Mouse (Mus musculus) limb, embryonic 15.5 days (tissue): ENCODE measurements around the gene Aqr. TPM values are rescaled to one million over a fixed set of nuclear protein-coding genes. Genes with fewer than 3 reads are reported as not detected.
"Not testable (repeated sequence)": the region's sequence is repeated elsewhere in the genome, so short reads cannot be mapped to it uniquely, and the experiment has no call there.

Experiments used
- ATAC-seq: fragments of 200-750 bp; cut with Nextera tagmentation; 2 replicates; pipeline ENCODE4 v1.8.0; 2017; ENCODE audit warnings: low read depth, moderate TSS enrichment; ENCODE audit not compliant: insufficient number of reproducible peaks, low FRiP score, low TSS enrichment
- H3K27ac ChIP-seq: fragments of 300-500 bp; sonication (generic); 2 replicates; pipeline ENCODE4 v1.5.1; 2015; ENCODE audit warnings: moderate library complexity, mild to moderate bottlenecking, inconsistent platforms
- H3K27me3 ChIP-seq: fragments of 300-500 bp; sonication (generic); 2 replicates; pipeline ENCODE4 v1.6.1; 2015; ENCODE audit warnings: inconsistent platforms
- H3K36me3 ChIP-seq: fragments of 300-500 bp; sonication (generic); 2 replicates; pipeline ENCODE4 v1.6.1; 2015; ENCODE audit warnings: inconsistent platforms
- H3K4me1 ChIP-seq: fragments of 300-500 bp; sonication (generic); 2 replicates; pipeline ENCODE4 v1.6.1; 2015; ENCODE audit warnings: inconsistent platforms
- H3K4me2 ChIP-seq: fragments of 300-500 bp; sonication (generic); 2 replicates; pipeline ENCODE4 v1.6.1; 2015; ENCODE audit warnings: mild to moderate bottlenecking, inconsistent platforms
- H3K4me3 ChIP-seq: fragments of 300-500 bp; sonication (generic); 2 replicates; pipeline ENCODE4 v1.5.1; 2015; ENCODE audit warnings: mild to moderate bottlenecking, inconsistent platforms
- H3K9ac ChIP-seq: fragments of 300-500 bp; sonication (generic); 2 replicates; pipeline ENCODE4 v1.6.1; 2015; ENCODE audit warnings: inconsistent platforms
- H3K9me3 ChIP-seq: fragments of 300-500 bp; sonication (generic); 2 replicates; pipeline ENCODE4 v1.6.1; 2016; ENCODE audit warnings: inconsistent platforms
- whole genome bisulfite sequencing: fragments of 180-500 bp; shearing (Covaris S2); methylation state at CpG from one replicate; pipeline ENCODE4 v1.1.7; 2015; 5-methylcytosine and 5-hydroxymethylcytosine counted together
- polyA plus RNA-seq: library from polyadenylated mRNA; unstranded; fragments of >200 nt; fragmentation: Nextera tagmentation; extraction: Ambion mirVana; gene quantifications from 2 replicates; pipeline ENCODE4 v1.2.1, GENCODE M21; 2015

The Aqr gene
- 37.4 and 40.3 TPM in 2 replicates for polyA plus RNA-seq

DNA sequence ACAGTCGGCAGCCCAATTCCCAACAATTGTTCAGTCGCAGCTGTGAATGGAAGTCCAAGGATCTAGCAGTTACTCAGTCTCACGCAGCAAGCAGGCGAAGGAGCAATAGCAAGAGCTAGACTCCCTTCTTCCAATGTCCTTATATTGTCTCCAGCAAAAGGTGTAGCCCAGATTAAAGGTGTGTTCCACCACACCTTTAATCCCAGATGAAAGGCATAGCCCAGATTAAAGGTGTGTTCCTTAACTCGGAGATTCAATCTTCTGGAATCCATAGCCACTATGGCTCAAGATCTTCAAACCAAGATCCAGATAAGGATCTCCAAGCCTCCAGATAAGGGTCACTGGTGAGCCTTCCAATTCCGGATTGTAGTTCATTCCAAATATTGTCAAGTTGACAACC lies at the start of gene Aqr:
Gene Aqr (minus strand): TSS at position 101 of the 400 bp plus-strand sequence.
- not testable (repeated sequence) for H3K4me2 ChIP-seq, H3K27me3 ChIP-seq, H3K4me3 ChIP-seq, H3K9me3 ChIP-seq, H3K36me3 ChIP-seq, H3K4me1 ChIP-seq, H3K9ac ChIP-seq, H3K27ac ChIP-seq, ATAC-seq
- 75% methylated on average over 1 of the region's 6 CpGs for WGBS

GRCm38 (mm10) chr2:114236566-114236965 lies 49.7 kb upstream of the Aqr start:
- Histone ChIP-seq H3K9ac (no peak overlapping the region), H3K4me3 (no peak overlapping the region), H3K27me3 (no peaks in the 10 kb centered on the region), H3K4me2 (no peak overlapping the region), H3K9me3 (no peaks in the 10 kb centered on the region), H3K36me3 (no peaks in the 10 kb centered on the region), H3K4me1 (no peaks in the 10 kb centered on the region), H3K27ac (no peak overlapping the region)
- 84% methylated on average over 1 of the region's 1 CpGs for WGBS
- no peak for ATAC-seq

DNA sequence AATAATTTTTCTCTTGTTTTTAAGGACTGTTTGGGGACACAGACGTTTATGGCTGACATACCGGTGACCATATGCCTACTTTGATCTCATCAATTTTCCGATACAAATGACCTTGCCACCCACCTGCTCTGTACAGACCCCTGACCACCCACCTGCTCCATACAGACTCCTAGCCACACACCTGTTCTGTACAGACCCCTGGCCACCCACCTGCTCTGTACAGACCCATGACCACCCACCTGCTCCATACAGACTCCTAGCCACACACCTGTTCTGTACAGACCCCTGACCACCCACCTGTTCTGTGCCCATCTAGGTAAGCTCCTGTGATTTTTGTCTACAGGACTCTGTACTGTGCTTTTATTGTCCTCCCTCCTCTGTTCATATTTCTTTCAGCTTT lies 48.8 kb upstream of the Aqr start:
- 72% methylated on average over 3 of the region's 3 CpGs for WGBS
- Histone ChIP-seq H3K27ac (no peak overlapping the region), H3K4me2 (no peak overlapping the region), H3K36me3 (no peaks in the 10 kb centered on the region), H3K27me3 (no peaks in the 10 kb centered on the region), H3K4me3 (no peak overlapping the region), H3K9ac (no peak overlapping the region), H3K9me3 (no peaks in the 10 kb centered on the region), H3K4me1 (no peaks in the 10 kb centered on the region)
- ATAC-seq: no peak

DNA sequence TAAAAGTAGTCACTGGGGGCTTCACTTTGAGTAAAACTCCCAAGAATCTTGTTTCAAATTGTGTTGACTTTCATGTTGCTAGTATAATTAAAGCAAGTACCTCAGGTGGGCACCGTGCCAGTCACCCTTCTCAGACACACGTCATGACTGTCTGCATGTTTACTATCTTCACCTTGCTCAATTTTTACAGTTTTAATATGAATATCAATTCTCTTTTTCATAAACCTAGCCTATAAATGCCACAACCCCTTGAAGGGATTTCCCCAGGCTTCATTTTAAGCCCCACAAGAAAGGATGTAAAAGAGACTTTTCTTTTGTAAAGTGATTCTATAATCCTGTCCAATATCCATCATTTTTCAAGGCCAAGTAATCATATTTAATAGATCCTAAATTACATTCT lies 44.4 kb upstream of the Aqr start:
- H3K27me3 ChIP-seq: no peaks in the 10 kb centered on the region

GRCm38 (mm10) chr2:114228672-114229071 lies 41.8 kb upstream of the Aqr start:
- Histone ChIP-seq H3K36me3 (no peaks in the 10 kb centered on the region), H3K27me3 (no peaks in the 10 kb centered on the region)
- 84% methylated on average over 2 of the region's 2 CpGs for WGBS

More for the DNA sequence above, 44.4 kb upstream of the Aqr start:
- H3K9ac ChIP-seq: no peak overlapping the region
- no peaks in the 10 kb centered on the region for H3K36me3 ChIP-seq
- no peaks in the 10 kb centered on the region for H3K4me1 ChIP-seq
- no peak overlapping the region for H3K4me2 ChIP-seq
- ATAC-seq: no peak
- H3K27ac ChIP-seq: no peak overlapping the region
- no peaks in the 10 kb centered on the region for H3K9me3 ChIP-seq
- H3K4me3 ChIP-seq: no peak overlapping the region
- 17% methylated on average over 2 of the region's 2 CpGs for WGBS

DNA sequence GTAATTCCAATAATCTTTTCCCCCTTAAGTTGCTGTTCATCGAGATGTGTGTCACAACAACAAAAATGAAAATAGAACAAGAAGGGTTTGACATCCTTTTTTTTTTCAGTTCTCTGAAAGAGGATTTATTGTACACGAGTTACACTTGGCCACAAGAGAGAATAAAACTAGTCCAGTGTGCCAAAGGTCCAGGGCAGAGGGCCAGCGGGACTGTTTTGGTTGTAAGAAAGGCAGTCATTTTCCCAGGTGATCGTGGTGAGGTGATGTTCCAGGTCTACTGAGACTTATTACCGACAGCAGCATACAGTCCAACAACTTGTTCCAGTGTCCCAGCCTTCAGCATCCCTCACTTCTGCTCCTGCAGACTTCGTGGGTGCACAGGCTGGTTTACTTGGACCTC lies 18.2 kb upstream of the Aqr start:
- peaks cover 3% of the 10 kb centered on the region for H3K4me1 ChIP-seq
- ATAC-seq: no peak
- no peak overlapping the region for H3K4me2 ChIP-seq
- H3K9me3 ChIP-seq: no peaks in the 10 kb centered on the region
- no peaks in the 10 kb centered on the region for H3K27me3 ChIP-seq
- no peak overlapping the region for H3K9ac ChIP-seq
- no peaks in the 10 kb centered on the region for H3K36me3 ChIP-seq
- H3K4me3 ChIP-seq: no peak overlapping the region
- 72% methylated on average over 6 of the region's 6 CpGs for WGBS
- no peak overlapping the region for H3K27ac ChIP-seq

More at GRCm38 (mm10) chr2:114228672-114229071, 41.8 kb upstream of the Aqr start:
- no peaks in the 10 kb centered on the region for H3K4me1 ChIP-seq
- H3K4me3 ChIP-seq: no peak overlapping the region
- no peak overlapping the region for H3K4me2 ChIP-seq
- H3K9me3 ChIP-seq: no peaks in the 10 kb centered on the region
- H3K9ac ChIP-seq: no peak overlapping the region
- ATAC-seq: no peak
- H3K27ac ChIP-seq: no peak overlapping the region

- 41% methylated on average over 4 of the region's 4 CpGs for WGBS
- no peak for ATAC-seq
Measured at GRCm38 (mm10) chr2:114201574-114201973, 14.8 kb upstream of the Aqr start.

DNA sequence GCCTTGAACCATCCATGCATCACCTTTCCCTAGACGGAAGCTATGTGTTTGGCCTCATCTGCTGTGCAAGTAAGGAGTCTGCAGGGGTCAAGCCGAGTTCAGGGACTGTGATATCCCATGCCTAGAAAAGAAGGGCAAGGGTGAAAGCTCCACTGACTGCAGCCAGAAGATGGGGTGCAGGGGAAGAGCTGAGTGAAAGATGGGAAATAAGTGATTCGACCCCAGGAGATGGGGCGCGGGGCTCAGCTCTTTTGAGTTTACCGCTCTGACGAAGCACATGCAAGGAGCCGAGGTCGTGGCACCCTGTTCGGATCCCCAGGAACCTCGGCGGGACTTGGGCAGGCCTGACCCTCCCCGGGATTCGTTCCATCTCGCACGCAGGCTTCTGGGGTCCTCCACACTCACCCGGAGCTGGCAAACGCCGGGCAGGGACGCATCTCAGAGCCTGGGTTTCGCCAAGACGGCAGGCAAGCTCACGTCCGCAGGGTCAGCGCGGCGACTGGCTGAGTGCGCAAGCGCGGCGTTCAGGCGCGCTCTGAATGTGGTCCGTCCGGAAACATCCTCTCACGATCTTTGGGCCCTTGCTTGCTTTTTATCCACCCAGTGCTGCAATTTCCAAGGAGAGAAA lies 14.2 kb upstream of the Aqr start, which contains the start of gene Zfp770:
Gene Zfp770 (minus strand): TSS at position 538 of the 628 bp plus-strand sequence.
- Histone ChIP-seq H3K4me3 (peak within 1 kb of the TSS; percentile 82), H3K9me3 (no peaks in the 10 kb centered on the region), H3K27ac (peak within 1 kb of the TSS; percentile 68; the same call in 1 of the 2 replicates), H3K27me3 (no peaks in the 10 kb centered on the region), H3K4me2 (peak within 1 kb of the TSS; percentile 57), H3K4me1 (peaks cover 9% of the 10 kb centered on the region), H3K9ac (peak within 1 kb of the TSS; percentile 82), H3K36me3 (peaks cover 13% of the 10 kb centered on the region)
- peak; percentile 65; the same call in 1 of the 2 replicates for ATAC-seq
- under 1% methylated on average over 36 of the region's 36 CpGs for WGBS

More at GRCm38 (mm10) chr2:114201574-114201973, 14.8 kb upstream of the Aqr start:
- H3K4me1 ChIP-seq: peaks cover 9% of the 10 kb centered on the region
- peak overlapping the region; percentile 82 for H3K4me3 ChIP-seq
- H3K9ac ChIP-seq: peak overlapping the region; percentile 82; the same call in 1 of the 2 replicates
- H3K27me3 ChIP-seq: no peaks in the 10 kb centered on the region
- H3K9me3 ChIP-seq: no peaks in the 10 kb centered on the region
- H3K36me3 ChIP-seq: peaks cover 7% of the 10 kb centered on the region
- H3K27ac ChIP-seq: no peak overlapping the region
- H3K4me2 ChIP-seq: peak overlapping the region; percentile 57

DNA sequence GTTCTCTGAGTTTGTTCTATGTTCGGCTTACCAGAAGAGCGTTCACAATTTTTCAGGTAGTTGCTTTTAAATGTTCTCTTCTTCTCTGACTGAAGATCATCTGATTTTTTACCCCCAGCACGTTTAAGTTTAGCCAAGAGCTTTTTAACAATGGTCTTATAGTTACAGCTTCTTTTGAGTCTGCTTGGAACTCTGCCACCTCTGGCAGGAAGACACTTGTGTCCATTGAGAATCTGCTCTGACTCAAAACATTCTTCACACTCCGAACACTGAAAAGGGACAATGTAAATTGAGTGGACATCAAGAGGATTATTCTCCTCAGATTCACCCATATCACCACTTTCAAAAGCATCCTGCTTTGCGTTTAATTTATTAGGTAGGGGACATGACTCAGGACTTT lies 9.6 kb upstream of the Aqr start:
- Histone ChIP-seq H3K27me3 (no peaks in the 10 kb centered on the region), H3K4me1 (peaks cover 9% of the 10 kb centered on the region), H3K9ac (no peak overlapping the region), H3K36me3 (peaks cover 26% of the 10 kb centered on the region), H3K27ac (no peak overlapping the region), H3K4me3 (no peak overlapping the region), H3K4me2 (no peak overlapping the region), H3K9me3 (no peaks in the 10 kb centered on the region)
- ATAC-seq: no peak
- WGBS: 92% methylated on average over 5 of the region's 5 CpGs

DNA sequence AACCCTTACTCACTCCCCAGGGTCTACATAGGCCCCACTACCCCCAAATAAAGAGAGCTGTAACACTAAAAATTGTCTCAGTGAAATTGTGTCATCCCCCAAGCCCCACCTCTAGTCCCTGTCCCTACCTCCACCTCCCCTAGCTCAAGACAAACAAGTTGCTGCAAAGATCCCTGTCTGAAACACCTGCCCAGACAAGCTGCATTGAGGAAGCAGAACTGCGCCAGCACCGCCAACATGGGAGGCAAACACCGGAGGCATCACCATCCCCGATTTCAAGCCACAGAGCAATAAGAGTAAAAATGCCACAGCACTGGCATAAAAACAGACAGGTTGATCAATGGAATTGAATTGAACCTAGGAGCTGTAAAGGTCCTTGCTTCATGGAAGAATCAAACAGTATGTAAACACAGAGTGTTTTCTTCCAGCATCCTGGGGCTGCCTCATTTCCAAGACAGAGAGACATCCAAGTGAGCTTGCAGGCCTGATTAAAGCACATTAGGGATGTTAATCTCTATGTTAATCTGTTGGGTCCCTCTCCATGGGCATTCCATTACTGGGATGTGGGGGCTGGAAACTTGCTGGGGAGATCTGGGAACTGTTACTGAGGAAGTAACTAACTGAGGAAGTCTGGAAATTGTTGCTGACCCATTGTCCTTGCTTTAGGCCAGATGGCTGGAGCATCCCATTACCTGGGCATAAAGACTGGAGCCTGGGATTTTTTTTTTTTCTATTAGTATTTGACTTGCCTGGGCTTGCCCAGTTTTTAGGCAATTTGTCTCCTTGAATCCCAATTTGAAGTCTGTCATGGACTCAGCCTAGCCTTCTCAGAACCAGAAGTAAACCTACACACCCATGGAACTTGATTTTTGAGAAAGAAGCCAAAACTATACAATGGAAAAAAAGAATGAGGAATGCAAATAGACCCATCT lies 8.8 kb downstream of the Aqr start:
- H3K4me2 ChIP-seq: no peak overlapping the region
- 42% methylated on average over 4 of the region's 4 CpGs for WGBS
- no peak for ATAC-seq

GRCm38 (mm10) chr2:114174651-114175484 lies 12.0 kb downstream of the Aqr start:
- ATAC-seq: peak; percentile 67; the same call in 1 of the 2 replicates
- Histone ChIP-seq H3K9me3 (no peaks in the 10 kb centered on the region), H3K27ac (no peak overlapping the region)

More for the DNA sequence above, 8.8 kb downstream of the Aqr start:
- Histone ChIP-seq H3K27me3 (no peaks in the 10 kb centered on the region), H3K27ac (no peak overlapping the region), H3K9ac (no peak overlapping the region), H3K36me3 (no peaks in the 10 kb centered on the region), H3K4me3 (no peak overlapping the region), H3K9me3 (no peaks in the 10 kb centered on the region), H3K4me1 (peaks cover 8% of the 10 kb centered on the region)

More at GRCm38 (mm10) chr2:114174651-114175484, 12.0 kb downstream of the Aqr start:
- peak overlapping the region; percentile 63 for H3K4me2 ChIP-seq
- no peaks in the 10 kb centered on the region for H3K27me3 ChIP-seq
- H3K4me3 ChIP-seq: peak overlapping the region; percentile 70
- H3K9ac ChIP-seq: peak overlapping the region; percentile 70
- H3K4me1 ChIP-seq: peaks cover 8% of the 10 kb centered on the region
- WGBS: under 1% methylated on average over 44 of the region's 44 CpGs
- H3K36me3 ChIP-seq: peaks cover 11% of the 10 kb centered on the region
